Mouse (Mus musculus) left cerebral cortex, adult 18-20 months (tissue): Measurements from ENCODE around the gene Tas2r135. TPM values are rescaled to one million over a fixed set of nuclear protein-coding genes. Genes with fewer than 3 reads are reported as not detected.

Source experiments
- DNase-seq, 2 experiments: peaks; one replicate each; pipeline ENCODE4 v3.0.0; 2021 to 2022; ENCODE audit warnings: low spot score in 2 of 2, mixed read lengths in 1 of 2
- long read RNA-seq, 2 experiments: library from polyadenylated mRNA; stranded (forward); transcript quantifications; one replicate each; pipeline ENCODE4 v2.0.0; 2021
- total RNA-seq, 2 experiments: library from RNA; stranded (reverse); gene quantifications; 2 replicates each; pipeline ENCODE4 v1.2.3; 2021

Tas2r135 gene
- not detected for total RNA-seq
- long read RNA-seq, experiment 1 = 0 reads
- long read RNA-seq, experiment 2 = 0 reads

- no peak for DNase-seq
Measured at GRCm38 (mm10) chr6:42405134-42405533, at the start of gene Tas2r135. Gene Tas2r135 (plus strand): TSS chr6:42405434.

GRCm38 (mm10) chr6:42355794-42356600, 49.2 kb upstream of the Tas2r135 start:
- no peak for DNase-seq

GRCm38 (mm10) chr6:42356913-42357312, 48.3 kb upstream of the Tas2r135 start:
- no peak for DNase-seq

GRCm38 (mm10) chr6:42357901-42358300, 47.3 kb upstream of the Tas2r135 start:
- no peak for DNase-seq

GRCm38 (mm10) chr6:42358901-42359300, 46.3 kb upstream of the Tas2r135 start:
- no peak for DNase-seq

GRCm38 (mm10) chr6:42359364-42360147, 45.7 kb upstream of the Tas2r135 start:
- no peak for DNase-seq

GRCm38 (mm10) chr6:42360231-42360840, 44.9 kb upstream of the Tas2r135 start:
- DNase-seq = no peak

- no peak for DNase-seq
Measured at GRCm38 (mm10) chr6:42361041-42361895, 44.0 kb upstream of the Tas2r135 start.

- no peak for DNase-seq
Measured at GRCm38 (mm10) chr6:42362074-42362473, 43.2 kb upstream of the Tas2r135 start.

GRCm38 (mm10) chr6:42362497-42362896, 42.7 kb upstream of the Tas2r135 start:
- DNase-seq = no peak

GRCm38 (mm10) chr6:42362974-42363373, 42.3 kb upstream of the Tas2r135 start:
- no peak for DNase-seq

GRCm38 (mm10) chr6:42364066-42364465, 41.2 kb upstream of the Tas2r135 start:
- DNase-seq = no peak

GRCm38 (mm10) chr6:42364607-42365006, 40.6 kb upstream of the Tas2r135 start:
- no peak for DNase-seq

- DNase-seq = no peak
Measured at GRCm38 (mm10) chr6:42365215-42365614, 40.0 kb upstream of the Tas2r135 start.

- DNase-seq = no peak
Measured at GRCm38 (mm10) chr6:42369870-42370269, 35.4 kb upstream of the Tas2r135 start.

- no peak for DNase-seq
Measured at GRCm38 (mm10) chr6:42370630-42371363, 34.4 kb upstream of the Tas2r135 start.

GRCm38 (mm10) chr6:42372001-42372400, 33.2 kb upstream of the Tas2r135 start:
- DNase-seq = no peak

GRCm38 (mm10) chr6:42372421-42372815, 32.8 kb upstream of the Tas2r135 start:
- DNase-seq = no peak

GRCm38 (mm10) chr6:42372816-42373547, 32.3 kb upstream of the Tas2r135 start, which contains the start of gene Epha1:
Gene Epha1 (minus strand): TSS chr6:42373268.
- peak in 1 of 2 experiments; percentile 68 for DNase-seq
